Mouse (Mus musculus) hindbrain, embryonic 11.5 days (tissue): ENCODE results near the gene Fam168a. TPM values are rescaled to one million over a fixed set of nuclear protein-coding genes. Genes with fewer than 3 reads are reported as not detected.

ENCODE experiments used
- ATAC-seq: fragments of 200-750 bp; cut with Nextera tagmentation; 2 replicates; pipeline ENCODE4 v1.8.0; 2017; ENCODE audit warnings: mild to moderate bottlenecking, moderate TSS enrichment, moderate library complexity; ENCODE audit not compliant: low FRiP score
- DNase-seq: peaks from one replicate; pipeline ENCODE4 v3.0.0-alpha.2; 2015; ENCODE audit warnings: low spot score
- H3K27ac ChIP-seq: fragments of 300-500 bp; sonication (generic); 2 replicates; pipeline ENCODE4 v1.5.1; 2014; ENCODE audit warnings: mild to moderate bottlenecking, low read depth, low read length
- H3K27me3 ChIP-seq: fragments of 300-500 bp; sonication (generic); 2 replicates; pipeline ENCODE4 v1.6.1; 2014; ENCODE audit warnings: mild to moderate bottlenecking, low read length, moderate library complexity, mixed read lengths; ENCODE audit not compliant: control insufficient read depth, insufficient read depth
- H3K36me3 ChIP-seq: fragments of 300-500 bp; sonication (generic); 2 replicates; pipeline ENCODE4 v1.6.1; 2014; ENCODE audit warnings: mild to moderate bottlenecking, low read length, moderate library complexity, mixed read lengths; ENCODE audit not compliant: control insufficient read depth, insufficient read depth
- H3K4me1 ChIP-seq: fragments of 300-500 bp; sonication (generic); replicated peaks from 2 replicates; pipeline ENCODE4 v1.6.1; 2014; ENCODE audit warnings: low read length, mixed read lengths; ENCODE audit not compliant: control insufficient read depth, insufficient read depth
- H3K4me2 ChIP-seq: fragments of 300-500 bp; sonication (generic); replicated peaks from 2 replicates; pipeline ENCODE4 v1.6.1; 2014; ENCODE audit warnings: mild to moderate bottlenecking, low read depth, low read length
- H3K4me3 ChIP-seq: fragments of 300-500 bp; sonication (generic); 2 replicates; pipeline ENCODE4 v1.5.1; 2014; ENCODE audit warnings: low read depth, low read length
- H3K9ac ChIP-seq: fragments of 300-500 bp; sonication (generic); 2 replicates; pipeline ENCODE4 v1.6.1; 2014; ENCODE audit warnings: low read depth, low read length
- H3K9me3 ChIP-seq: fragments of 300-500 bp; sonication (generic); 2 replicates; pipeline ENCODE4 v1.6.1; 2016; ENCODE audit warnings: low read length; ENCODE audit not compliant: control insufficient read depth
- WGBS: fragments of 180-500 bp; shearing (Covaris S2); extraction: QIAGEN DNeasy Blood & Tissue Kit; methylation state at CpG from one replicate; pipeline ENCODE4 v1.1.7; 2014; 5-methylcytosine and 5-hydroxymethylcytosine counted together
- polyA plus RNA-seq: library from polyadenylated mRNA; unstranded; fragments of >200 nt; fragmentation: Nextera tagmentation; extraction: Ambion mirVana; gene quantifications from 2 replicates; pipeline ENCODE4 v1.2.1, GENCODE M21; 2014

Gene Fam168a
- polyA plus RNA-seq, 1 experiment from 2014 or later, result 48.4 TPM

DNA sequence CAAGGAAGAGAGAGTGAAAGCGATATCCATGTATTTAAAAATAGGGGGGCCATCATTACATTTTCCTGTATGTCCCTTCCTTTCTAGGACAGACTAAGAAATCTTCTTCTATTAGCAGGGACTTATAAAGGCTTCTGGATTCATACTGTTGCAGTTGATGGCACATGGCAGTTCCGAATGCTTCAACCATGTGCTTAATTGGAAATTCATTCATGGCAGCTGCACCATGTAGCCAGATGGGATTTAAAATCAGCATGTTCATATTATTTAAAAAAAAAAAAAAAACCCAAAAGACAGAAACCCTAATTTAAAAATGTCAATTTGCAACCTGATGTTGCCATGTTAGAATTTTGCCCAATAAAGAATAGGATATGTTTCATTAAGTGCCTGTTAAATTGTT, 37.9 kb downstream of the Fam168a start:
- Histone ChIP-seq H3K9me3 (no peaks in the 10 kb centered on the region), H3K4me1 (no peaks in the 10 kb centered on the region), H3K27me3 (no peaks in the 10 kb centered on the region), H3K36me3 (no peaks in the 10 kb centered on the region), H3K27ac (no peak overlapping the region), H3K9ac (no peak overlapping the region), H3K4me3 (no peak overlapping the region), H3K4me2 (no peak overlapping the region)
- no peak for ATAC-seq
- WGBS, result 85% methylated on average over 2 of the region's 2 CpGs
- DNase-seq, result no peak

DNA sequence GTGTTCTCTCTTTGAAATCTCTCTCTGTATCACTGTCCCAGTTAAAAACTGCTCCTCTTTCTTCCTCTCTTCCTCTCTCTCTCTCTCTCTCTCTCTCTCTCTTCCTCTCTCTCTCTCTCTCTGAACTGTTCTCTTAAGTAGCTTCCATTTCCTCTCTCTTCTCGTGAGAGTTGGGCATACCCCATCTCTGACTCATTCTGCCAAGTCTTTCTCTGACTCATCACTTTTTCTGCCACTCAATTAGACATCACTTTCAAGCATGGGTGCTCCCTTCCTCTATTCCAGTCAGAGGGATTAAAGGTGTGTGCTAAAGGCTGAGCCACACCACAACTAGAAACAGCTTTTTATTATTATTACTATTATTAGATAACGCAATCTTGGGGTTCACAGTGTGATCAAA, 43.7 kb downstream of the Fam168a start:
- H3K9ac ChIP-seq, result no peak overlapping the region
- H3K27ac ChIP-seq, result no peak overlapping the region
- no peaks in the 10 kb centered on the region for H3K4me1 ChIP-seq
- H3K4me3 ChIP-seq, result no peak overlapping the region
- 83% methylated on average over 2 of the region's 2 CpGs for WGBS
- no peaks in the 10 kb centered on the region for H3K27me3 ChIP-seq
- H3K9me3 ChIP-seq, result no peaks in the 10 kb centered on the region
- ATAC-seq (no peak), DNase-seq (no peak)
- no peaks in the 10 kb centered on the region for H3K36me3 ChIP-seq
- H3K4me2 ChIP-seq, result no peak overlapping the region

DNA sequence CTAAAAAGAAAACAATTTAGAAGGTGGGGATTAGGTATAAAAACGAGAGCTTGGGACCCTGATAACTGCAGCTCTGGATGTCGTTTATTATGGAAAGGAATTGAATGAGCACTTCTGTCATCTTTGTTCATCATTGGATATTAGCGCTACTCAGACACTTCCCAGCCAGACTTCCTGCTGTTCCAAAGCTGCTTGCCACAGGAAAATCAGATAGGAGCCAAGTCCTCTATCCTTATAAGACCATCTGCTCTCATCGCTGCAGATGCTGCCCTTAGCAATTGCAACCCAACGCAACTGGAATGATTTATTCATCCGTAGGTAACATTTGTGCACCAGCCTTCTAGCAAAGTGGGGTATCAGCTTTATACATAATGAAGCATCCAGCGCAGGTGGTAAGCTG, 52.3 kb downstream of the Fam168a start:
- Histone ChIP-seq H3K4me2 (no peak overlapping the region), H3K4me3 (no peak overlapping the region), H3K4me1 (no peaks in the 10 kb centered on the region), H3K36me3 (no peaks in the 10 kb centered on the region), H3K9me3 (no peaks in the 10 kb centered on the region), H3K27ac (no peak overlapping the region), H3K9ac (no peak overlapping the region), H3K27me3 (no peaks in the 10 kb centered on the region)
- DNase-seq (no peak), ATAC-seq (no peak)
- WGBS, result 90% methylated on average over 7 of the region's 7 CpGs

DNA sequence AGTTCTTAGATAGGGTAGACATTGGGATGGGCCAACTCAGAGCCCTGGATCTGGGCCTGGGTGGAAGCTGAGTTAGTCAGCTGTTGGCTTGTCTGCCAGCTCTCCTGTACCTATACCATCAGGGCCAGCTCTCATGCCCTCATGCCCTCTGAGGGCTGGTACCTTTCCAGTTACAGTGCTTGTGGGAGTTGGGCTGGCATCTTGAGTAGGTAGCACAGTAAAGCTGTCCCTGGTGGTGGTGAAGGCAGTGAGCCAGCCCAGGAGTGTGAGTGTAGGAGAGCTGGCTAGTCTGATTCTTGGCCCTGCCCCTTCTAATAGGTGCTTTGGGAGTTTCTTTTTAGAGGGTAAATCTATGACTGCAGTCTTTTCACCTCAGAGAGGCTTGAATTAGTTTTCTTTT, 56.3 kb downstream of the Fam168a start:
- Histone ChIP-seq H3K4me2 (no peak overlapping the region), H3K27me3 (no peaks in the 10 kb centered on the region), H3K4me3 (no peak overlapping the region), H3K9ac (no peak overlapping the region), H3K4me1 (no peaks in the 10 kb centered on the region), H3K9me3 (no peaks in the 10 kb centered on the region), H3K27ac (no peak overlapping the region), H3K36me3 (no peaks in the 10 kb centered on the region)
- DNase-seq (no peak), ATAC-seq (no peak)

DNA sequence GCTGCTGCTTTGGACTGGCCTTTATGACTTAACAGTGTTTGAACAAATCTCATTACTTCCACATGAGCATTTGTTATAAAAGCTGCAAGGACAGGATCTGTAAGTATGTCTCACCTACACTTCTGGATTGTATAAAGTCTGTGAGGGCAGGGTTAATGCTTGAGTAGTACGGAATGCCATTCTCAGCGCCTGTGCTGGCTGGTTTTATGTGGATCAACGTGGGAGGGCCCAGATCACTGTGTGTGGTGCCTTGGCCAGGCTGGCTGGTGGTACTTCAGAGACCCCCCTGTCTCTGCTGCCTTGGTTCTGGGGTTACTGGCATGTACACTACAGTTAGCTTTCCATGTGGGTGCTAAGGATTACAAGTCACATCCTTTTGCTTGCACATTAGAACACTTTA, 61.1 kb downstream of the Fam168a start:
- ATAC-seq (no peak), DNase-seq (no peak)
- 66% methylated on average over 3 of the region's 3 CpGs for WGBS
- Histone ChIP-seq H3K4me3 (no peak overlapping the region), H3K4me1 (no peaks in the 10 kb centered on the region), H3K27me3 (no peaks in the 10 kb centered on the region), H3K9ac (no peak overlapping the region), H3K27ac (no peak overlapping the region), H3K9me3 (no peaks in the 10 kb centered on the region), H3K36me3 (no peaks in the 10 kb centered on the region), H3K4me2 (no peak overlapping the region)

DNA sequence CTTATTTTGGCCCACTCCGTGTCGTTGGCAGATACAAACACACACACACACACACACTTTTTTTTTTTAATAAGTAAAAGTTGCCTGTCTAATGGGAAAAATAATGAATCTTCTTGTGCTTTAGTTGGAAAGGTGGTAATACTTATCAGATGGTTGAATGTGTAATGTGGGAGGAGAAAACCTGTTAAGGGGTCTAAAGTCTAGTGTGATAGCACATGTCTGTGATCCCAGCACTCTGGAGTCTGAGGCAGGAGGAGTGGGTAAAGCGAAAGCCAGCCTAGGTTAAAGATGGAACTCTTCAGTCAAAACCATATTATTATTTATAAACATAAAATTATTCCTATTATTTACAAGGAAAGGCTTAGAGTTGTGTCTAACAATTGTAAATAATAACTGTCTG, 61.6 kb downstream of the Fam168a start:
- DNase-seq, result no peak
- H3K9me3 ChIP-seq, result no peaks in the 10 kb centered on the region
- no peak overlapping the region for H3K4me3 ChIP-seq
- no peak overlapping the region for H3K4me2 ChIP-seq
- no peaks in the 10 kb centered on the region for H3K27me3 ChIP-seq
- H3K36me3 ChIP-seq, result no peaks in the 10 kb centered on the region
- no peaks in the 10 kb centered on the region for H3K4me1 ChIP-seq
- no peak overlapping the region for H3K27ac ChIP-seq
- WGBS, result 94% methylated on average over 3 of the region's 3 CpGs
- no peak overlapping the region for H3K9ac ChIP-seq
- no peak for ATAC-seq

DNA sequence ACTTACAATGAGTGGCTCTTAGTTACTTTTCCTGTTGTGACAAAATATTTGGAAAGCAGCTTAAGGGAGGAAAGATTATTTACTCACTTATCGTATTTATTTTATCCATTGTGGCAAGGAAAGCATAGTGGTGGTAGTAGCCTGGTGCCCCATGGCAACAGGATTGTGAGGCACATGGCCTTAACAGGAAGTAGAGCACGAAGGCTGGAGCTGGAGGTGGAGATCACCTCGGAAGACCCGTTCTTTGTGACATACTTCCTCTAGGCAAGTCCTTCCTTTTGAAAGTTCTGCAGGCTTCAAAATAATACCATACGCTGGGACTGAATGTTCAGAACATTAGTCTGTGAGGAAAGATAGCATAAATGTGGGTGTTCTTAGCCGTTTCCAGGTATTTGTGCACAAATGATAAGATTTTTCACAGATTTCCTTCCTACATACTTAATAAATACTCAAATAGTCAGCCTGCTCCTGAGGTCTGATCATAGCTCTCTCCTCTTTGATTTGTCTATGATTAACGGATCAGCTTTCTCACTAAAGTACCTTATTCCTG, 63.2 kb downstream of the Fam168a start:
- Histone ChIP-seq H3K9me3 (no peaks in the 10 kb centered on the region), H3K9ac (no peak overlapping the region), H3K36me3 (no peaks in the 10 kb centered on the region), H3K4me2 (no peak overlapping the region), H3K4me1 (no peaks in the 10 kb centered on the region), H3K4me3 (no peak overlapping the region), H3K27ac (no peak overlapping the region), H3K27me3 (no peaks in the 10 kb centered on the region)
- DNase-seq, result no peak
- 92% methylated on average over 7 of the region's 7 CpGs for WGBS
- ATAC-seq, result no peak

DNA sequence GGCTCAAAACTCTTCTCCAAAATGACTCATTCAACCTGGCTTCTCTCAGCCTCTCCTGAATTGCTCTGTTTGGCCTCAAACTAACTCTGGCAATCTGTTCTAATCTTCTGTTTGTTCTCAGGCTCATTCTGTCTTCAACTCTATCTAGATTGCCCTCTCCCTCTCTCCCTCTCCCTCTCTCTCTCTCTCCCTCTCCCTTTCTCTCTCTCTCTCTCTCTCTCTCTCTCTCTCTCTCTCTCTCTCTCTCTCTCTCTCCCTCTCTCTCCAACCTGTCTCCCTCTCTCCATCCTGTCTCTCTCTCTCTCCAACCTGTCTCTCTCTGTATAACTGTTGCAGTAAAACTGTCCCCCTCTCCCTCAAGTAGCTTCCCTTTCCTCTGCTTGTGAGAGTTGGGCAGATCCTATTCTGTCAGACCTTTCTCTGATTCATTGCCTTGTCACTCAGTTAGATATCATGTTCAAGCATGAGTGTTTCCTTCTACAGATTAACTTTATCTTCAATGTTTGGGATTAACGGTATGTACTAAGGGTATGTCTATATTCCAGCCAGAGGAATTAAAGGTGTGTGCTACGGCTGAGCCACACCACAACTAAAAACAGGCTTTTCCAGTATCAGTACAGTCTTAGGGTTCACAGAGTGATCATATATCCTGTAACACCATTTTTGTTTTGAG, 64.4 kb downstream of the Fam168a start:
- no peak overlapping the region for H3K9ac ChIP-seq
- ATAC-seq, result no peak
- H3K4me1 ChIP-seq, result no peaks in the 10 kb centered on the region
- no peak overlapping the region for H3K27ac ChIP-seq
- 97% methylated on average over 2 of the region's 2 CpGs for WGBS
- no peaks in the 10 kb centered on the region for H3K9me3 ChIP-seq
- no peaks in the 10 kb centered on the region for H3K27me3 ChIP-seq
- H3K36me3 ChIP-seq, result no peaks in the 10 kb centered on the region
- no peak overlapping the region for H3K4me2 ChIP-seq
- H3K4me3 ChIP-seq, result no peak overlapping the region
- no peak for DNase-seq

DNA sequence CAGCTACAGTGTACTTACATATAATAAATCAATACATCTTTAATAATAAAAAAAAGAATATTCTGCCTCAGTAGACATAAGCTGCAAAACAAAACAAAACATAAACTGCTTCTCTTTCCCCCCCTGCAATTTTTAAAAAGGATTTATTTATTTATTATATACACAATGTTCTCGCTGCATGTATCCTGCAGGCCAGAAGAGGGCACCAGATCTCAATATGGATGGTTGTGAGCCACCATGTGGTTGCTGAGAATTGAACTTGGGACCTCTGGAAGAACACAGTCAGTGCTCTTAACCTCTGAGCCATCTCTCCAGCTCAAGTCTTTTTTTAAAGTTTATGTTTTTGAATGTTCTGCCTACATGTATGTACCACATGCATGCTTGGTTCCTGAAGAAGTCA, 67.8 kb downstream of the Fam168a start:
- no peak for DNase-seq
- Histone ChIP-seq H3K36me3 (no peaks in the 10 kb centered on the region), H3K4me2 (no peak overlapping the region), H3K4me1 (no peaks in the 10 kb centered on the region), H3K27me3 (no peaks in the 10 kb centered on the region), H3K9me3 (no peaks in the 10 kb centered on the region), H3K9ac (no peak overlapping the region), H3K27ac (no peak overlapping the region), H3K4me3 (no peak overlapping the region)
- no peak for ATAC-seq
- 94% methylated on average over 1 of the region's 1 CpGs for WGBS
